Mouse (Mus musculus): Measurements from ENCODE around the gene Gas7.

Gas7 gene

GRCm38 (mm10) chr11:67612158-67612839 lies 157.1 kb downstream of the Gas7 start:
- in situ Hi-C loops (cut with MboI, MseI), result loop anchor here (25.0 kb wide), 1 partner anchor 1850 kb away; no protein-coding TSS in a partner anchor

DNA sequence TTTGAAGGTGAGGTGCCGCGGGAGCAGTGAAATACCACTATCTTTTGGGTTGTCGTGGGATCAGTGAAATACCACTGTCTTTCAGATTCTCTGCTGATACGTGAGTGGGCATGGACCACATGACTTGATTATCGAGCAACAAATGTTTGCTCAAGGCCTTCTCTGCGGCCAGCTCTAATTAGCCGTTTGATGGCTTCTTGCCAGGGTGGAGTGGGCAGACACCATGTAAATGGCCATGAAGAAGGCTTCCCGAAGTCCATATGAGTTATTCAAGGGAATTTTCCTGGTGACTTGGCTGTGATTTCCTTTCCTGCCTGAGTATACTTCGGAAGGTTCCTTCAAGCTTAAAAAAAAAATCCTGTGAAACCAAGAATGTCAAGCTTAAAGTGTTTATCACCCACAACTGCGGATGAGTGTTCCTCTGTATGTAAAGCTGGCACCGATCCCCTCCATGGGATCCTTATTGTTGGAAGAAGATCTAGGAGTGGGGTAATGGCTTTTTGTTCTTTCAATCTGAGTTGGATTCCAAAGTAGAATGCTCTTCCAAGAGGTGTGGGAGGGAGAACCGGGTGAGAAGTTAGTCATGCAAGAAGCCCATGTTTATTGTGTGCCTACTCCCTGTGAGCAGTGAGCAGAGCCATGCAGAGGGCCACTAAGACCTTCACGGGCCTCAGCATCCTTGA lies 161.5 kb downstream of the Gas7 start:
- in situ Hi-C loops (cut with MboI, MseI), result loop anchor here (25.0 kb wide), 1 partner anchor 1846 kb away; no protein-coding TSS in a partner anchor

DNA sequence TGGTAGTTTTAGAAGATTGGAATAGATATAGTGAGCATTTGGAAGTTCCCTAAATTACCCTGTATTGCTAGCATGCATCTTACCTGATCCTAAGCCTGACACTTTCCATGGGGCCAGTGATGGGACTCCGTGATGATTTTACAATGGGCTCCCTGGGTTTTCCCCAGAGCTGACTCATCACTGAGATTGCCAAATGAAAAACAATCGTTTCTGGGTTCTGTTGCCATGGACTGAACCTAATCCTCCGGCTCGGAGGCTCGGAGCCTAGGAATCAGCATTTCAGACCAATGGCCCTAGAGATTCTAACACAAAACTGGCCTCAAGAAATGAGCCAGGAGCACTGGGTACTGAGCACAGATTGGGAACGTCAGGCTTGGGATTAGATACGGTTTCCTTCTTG lies 167.1 kb downstream of the Gas7 start:
- in situ Hi-C loops (cut with MboI, MseI), result loop anchor here (25.0 kb wide), 1 partner anchor 1840 kb away; no protein-coding TSS in a partner anchor

DNA sequence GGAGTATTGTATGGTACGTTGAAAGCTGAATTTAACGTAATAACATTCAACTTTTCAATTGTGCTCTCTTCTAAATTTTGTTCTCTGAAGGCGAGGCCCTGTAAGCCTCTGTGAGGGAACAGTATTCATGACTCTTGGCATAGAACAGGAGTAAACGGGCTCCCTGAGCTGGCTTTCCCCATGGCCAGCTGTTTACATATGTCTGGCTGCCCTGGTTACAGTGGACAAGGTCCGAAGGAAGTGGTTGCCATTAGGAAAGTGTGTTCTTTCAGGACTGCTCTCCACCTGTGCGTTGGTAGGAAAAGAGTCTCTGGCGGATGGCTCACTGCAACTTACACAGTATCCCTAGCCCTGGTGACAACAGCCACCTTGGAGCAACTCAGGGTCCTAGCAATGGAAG lies 171.9 kb downstream of the Gas7 start:
- in situ Hi-C loops (cut with MboI, MseI), result no loop called here

GRCm38 (mm10) chr11:67628522-67628921 lies 173.3 kb downstream of the Gas7 start:
- in situ Hi-C loops (cut with MboI, MseI), result no loop called here

GRCm38 (mm10) chr11:67632906-67633305 lies 177.7 kb downstream of the Gas7 start:
- in situ Hi-C loops (cut with MboI, MseI), result no loop called here

- in situ Hi-C loops (cut with MboI, MseI), result no loop called here
Observed at GRCm38 (mm10) chr11:67633620-67634229, 178.5 kb downstream of the Gas7 start.

GRCm38 (mm10) chr11:67636201-67636600 lies 181.0 kb downstream of the Gas7 start:
- in situ Hi-C loops (cut with MboI, MseI), result no loop called here

- in situ Hi-C loops (cut with MboI, MseI), result no loop called here
Observed at GRCm38 (mm10) chr11:67636905-67637586, 181.8 kb downstream of the Gas7 start.

DNA sequence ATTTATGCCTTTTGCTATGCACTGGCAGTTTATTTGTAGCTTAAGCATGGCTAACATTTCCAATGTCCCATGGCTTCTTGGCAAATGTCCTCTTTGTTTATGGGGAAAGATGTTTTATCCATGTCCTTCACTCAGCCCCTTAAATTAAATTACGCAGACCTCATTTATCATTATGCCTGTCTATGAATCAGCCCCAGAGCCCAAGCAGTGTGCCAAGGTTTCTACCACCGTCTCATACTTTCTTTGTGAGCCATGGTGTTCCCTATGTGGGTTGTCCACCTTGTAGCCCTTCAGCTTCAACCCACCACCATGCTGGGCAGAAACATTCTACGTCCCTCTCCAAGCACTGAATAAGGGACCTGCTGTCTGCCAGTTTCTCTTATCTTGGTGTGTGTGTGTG lies 183.2 kb downstream of the Gas7 start:
- in situ Hi-C loops (cut with MboI, MseI), result no loop called here

DNA sequence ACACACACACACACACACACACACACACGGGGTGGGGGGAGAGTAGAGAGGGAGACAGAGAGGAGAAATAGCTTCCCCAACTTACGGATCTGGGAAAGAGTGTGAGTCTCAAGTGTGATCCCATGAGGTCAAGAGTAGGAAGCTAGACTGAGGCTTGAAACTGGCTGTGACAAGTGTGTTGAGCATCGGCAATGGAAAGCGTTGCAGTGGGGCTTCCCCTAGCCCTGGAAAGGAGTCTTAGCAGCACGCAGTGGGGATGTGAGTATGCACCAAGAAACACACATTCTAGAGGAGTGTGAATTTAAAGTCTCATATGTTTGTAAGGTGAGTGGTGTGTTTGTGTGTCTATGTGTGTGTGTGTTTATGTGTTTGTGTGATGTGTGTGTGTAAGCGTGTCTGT lies 185.1 kb downstream of the Gas7 start:
- in situ Hi-C loops (cut with MboI, MseI), result loop anchor here (5.0 kb wide), 1 partner anchor 113 kb away; no protein-coding TSS in a partner anchor

DNA sequence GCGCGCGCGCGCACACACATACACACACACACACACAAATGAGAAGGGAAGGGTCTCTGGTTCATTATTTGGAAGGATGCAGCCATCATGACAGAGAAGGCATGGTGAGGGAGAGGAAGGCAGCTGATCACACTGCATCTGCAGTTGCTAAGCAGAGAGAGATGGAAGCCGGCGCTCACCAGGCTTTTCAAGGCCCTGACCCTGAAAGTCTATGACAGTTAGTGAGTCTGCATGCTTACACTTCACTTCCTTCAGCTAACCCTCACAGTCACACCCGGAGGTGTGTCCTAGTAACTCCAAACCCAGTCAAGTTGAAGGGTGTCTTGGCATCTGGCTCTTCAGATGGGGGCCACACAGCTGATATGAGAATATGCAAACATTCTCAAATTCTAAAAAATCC lies 187.2 kb downstream of the Gas7 start:
- in situ Hi-C loops (cut with MboI, MseI), result loop anchor here (5.0 kb wide), 1 partner anchor 115 kb away; no protein-coding TSS in a partner anchor

DNA sequence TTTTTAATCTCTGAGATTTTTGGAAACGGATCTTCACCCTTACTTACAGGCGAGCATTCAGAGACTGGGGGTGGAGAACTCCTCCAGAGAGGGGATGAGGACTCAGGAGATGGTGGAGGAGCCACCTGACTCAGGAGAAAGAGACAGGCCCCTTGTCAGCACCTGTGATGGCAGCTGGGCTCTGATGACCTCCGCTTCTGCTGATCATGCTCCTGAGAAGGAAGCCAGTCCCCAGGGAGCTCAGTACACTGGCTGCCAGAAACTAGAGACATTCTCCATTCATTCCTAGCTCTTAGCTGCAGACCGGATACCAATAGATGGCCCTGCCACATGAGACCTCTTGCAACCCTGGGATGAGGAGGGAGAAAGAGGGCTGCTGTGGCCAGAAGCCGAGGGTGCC lies 187.6 kb downstream of the Gas7 start:
- in situ Hi-C loops (cut with MboI, MseI), result loop anchor here (5.0 kb wide), 1 partner anchor 116 kb away; no protein-coding TSS in a partner anchor

DNA sequence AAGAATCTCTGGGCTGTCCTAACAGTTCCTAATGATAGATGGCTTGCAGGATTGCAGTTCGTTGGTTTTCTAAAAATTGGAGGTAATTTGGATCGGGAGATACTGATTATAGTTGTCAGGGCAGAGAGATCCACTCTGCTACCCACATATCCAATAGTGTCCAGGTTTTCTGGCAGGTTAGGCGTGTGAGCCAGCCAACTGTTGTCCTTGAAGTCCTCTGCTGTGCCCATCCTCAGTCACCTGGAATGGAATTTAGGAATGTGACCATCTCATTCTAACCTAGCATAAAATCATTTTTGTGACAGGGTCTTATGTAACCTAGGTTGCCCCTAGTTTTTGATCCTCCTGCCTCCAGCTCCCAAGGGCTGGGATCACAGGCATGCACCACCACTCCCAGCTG lies 188.2 kb downstream of the Gas7 start:
- in situ Hi-C loops (cut with MboI, MseI), result loop anchor here (5.0 kb wide), 1 partner anchor 116 kb away; no protein-coding TSS in a partner anchor

DNA sequence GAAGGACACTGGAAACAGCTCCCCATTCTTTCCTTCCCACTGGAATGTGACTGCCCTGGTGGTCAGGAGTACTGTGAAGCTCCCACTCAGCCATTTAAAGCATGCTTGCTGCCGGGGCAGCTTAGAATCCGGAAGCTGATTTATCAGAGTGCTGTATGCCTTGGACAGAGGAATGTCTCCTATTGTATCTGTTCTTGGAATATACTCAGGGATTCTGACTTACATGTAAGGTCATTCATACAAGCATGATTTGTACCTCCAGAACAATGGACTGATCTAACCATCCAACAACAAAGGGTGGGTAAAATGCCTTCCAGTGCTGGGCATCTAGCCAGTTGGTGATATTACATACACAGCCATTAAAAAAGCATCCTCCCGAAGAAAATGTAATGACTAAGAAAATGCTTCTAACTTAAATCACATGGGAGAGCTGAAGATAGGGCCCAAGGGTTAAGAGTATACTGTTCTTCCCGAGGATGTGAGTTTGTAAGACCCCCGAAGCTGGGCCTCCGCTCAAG lies 189.5 kb downstream of the Gas7 start:
- in situ Hi-C loops (cut with MboI, MseI), result loop anchor here (5.0 kb wide), 1 partner anchor 117 kb away; no protein-coding TSS in a partner anchor

DNA sequence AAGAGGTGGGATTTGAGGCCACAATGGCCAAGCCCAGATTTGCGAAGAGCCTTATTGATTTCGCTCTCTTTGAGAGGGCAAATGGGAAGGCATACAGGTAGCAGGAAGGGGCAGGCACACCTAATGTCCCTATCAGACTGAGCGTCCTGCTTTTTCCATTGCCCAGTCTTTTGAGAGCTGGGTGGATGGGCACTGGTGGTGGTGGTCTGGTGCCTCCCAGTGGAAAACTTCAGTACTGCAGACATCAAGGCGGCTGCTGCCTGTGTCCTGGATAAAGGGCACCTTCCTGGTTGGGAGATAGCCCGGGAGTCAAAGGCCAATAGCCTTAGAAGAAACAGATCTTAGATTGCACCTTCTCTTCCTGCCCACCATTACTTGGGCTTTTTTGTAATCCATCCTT lies 192.5 kb downstream of the Gas7 start:
- in situ Hi-C loops (cut with MboI, MseI), result no loop called here

DNA sequence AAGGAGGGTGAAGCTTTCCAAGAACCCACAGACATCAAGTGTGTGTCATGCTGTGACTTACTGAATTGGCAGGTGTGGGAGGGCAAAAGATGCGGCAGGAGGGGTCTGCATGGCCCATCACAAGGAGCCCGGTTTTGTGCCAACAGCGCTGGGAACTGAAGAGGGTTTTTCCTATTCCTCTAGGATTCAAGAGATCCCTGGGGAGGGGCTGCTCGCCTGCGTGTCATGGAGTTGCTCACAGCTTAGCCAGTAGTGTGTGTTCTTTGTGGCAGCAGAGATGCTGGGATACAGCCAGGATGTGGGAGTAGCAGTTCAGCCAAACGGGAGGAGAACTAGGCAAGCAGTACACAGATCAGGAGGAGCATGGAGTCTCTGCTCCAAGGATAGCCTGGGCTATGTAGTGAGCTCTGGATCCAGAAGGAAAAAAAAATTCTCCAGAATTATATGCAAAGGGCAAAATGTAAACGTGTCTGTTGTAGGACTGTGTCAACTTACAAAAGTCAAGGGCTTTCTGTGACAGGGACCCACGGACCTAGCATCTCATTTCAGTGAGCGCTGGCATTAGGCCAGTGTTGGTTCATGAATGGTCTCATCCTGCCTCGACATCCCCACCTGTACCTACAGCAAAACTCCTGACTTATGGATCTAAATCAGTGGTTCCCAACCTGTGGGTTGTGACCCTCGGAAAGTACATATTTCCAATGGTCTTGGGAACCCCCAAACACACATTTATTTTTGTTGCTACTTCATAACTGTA lies 193.6 kb downstream of the Gas7 start:
- in situ Hi-C loops (cut with MboI, MseI), result no loop called here

DNA sequence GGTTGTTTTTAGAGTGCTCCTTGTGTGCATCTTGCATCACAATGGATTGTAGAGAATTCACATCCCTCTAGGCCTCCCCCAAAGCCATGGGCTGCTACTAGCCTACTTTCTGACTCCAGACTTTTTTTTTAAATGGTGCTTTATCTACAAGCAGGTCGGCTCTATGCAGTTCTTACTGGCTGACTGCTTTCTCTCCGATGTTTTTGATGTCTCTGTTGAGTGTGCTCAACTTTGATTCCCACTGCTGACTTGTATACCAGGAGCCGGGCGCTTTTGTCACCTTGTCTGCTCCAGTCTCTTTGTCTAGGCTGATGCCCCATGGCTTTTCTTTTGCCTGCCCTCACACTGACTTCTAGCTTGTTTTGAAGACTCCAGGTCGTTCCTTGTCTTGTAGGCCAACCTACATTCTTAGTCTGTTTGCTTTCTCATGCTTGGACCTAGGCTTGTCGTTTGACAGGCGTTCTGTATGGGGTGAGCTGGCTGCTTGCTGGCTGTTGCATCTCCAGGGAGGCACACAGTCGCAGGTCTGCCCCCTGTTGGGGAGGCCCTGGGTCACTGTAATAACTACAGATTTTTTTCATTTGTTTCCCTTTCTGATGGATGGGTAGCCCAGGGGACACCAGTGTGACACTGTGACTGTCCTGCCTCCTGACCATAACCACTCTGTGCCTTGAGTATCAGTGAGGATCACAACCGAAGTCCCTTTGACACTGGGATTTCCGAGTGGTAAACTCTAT lies 194.9 kb downstream of the Gas7 start:
- in situ Hi-C loops (cut with MboI, MseI), result loop anchor here (10.0 kb wide), 1 partner anchor 225 kb away; no protein-coding TSS in a partner anchor

GRCm38 (mm10) chr11:67651731-67652130 lies 196.5 kb downstream of the Gas7 start:
- in situ Hi-C loops (cut with MboI, MseI), result loop anchor here (10.0 kb wide), 1 partner anchor 227 kb away; no protein-coding TSS in a partner anchor

All from T-helper 1 cell (primary cell).